Mouse (Mus musculus): ENCODE measurements around the gene Vmn2r25. TPM values are rescaled to one million over a fixed set of nuclear protein-coding genes. Genes with fewer than 3 reads are reported as not detected.
"Not testable (repeated sequence)": the region's sequence is repeated elsewhere in the genome, so short reads cannot be mapped to it uniquely, and the experiment has no call there.

The Vmn2r25 gene
- not detected for total RNA-seq (2021)
- long read RNA-seq, experiment 1: 0 reads
- long read RNA-seq, experiment 2: 0 reads

GRCm38 (mm10) chr6:123853363-123853762 is at the start of gene Vmn2r25:
TSS of gene Vmn2r25 (minus strand) at chr6:123853463.
- DNase-seq (ENCODE audit: low spot score in 2 of 2); intact Hi-C loops (cut with DNase I): not testable (repeated sequence)

- DNase-seq (ENCODE audit: low spot score in 2 of 2): no peak
- intact Hi-C loops (cut with DNase I): no loop called here
Measured at GRCm38 (mm10) chr6:123819951-123820350, 33.3 kb downstream of the Vmn2r25 start.

GRCm38 (mm10) chr6:123810291-123810690 is 43.0 kb downstream of the Vmn2r25 start:
- DNase-seq (ENCODE audit: low spot score in 2 of 2); intact Hi-C loops (cut with DNase I): not testable (repeated sequence)

GRCm38 (mm10) chr6:123793746-123794145 is 59.5 kb downstream of the Vmn2r25 start:
- DNase-seq (ENCODE audit: low spot score in 2 of 2): no peak
- intact Hi-C loops (cut with DNase I): no loop called here

GRCm38 (mm10) chr6:123784857-123785256 is 68.4 kb downstream of the Vmn2r25 start:
- no peak for DNase-seq (ENCODE audit: low spot score in 2 of 2)
- intact Hi-C loops (cut with DNase I): no loop called here

- intact Hi-C loops (cut with DNase I): no loop called here
- no peak for DNase-seq (ENCODE audit: low spot score in 2 of 2)
Measured at GRCm38 (mm10) chr6:123778579-123778978, 74.7 kb downstream of the Vmn2r25 start, which contains the start of gene Vmn2r24. TSS of gene Vmn2r24 (plus strand) at chr6:123778879.

Other genes starting within 250 kb of the Vmn2r25 start
- not detected for gene Vmn2r22, start 202.7 kb downstream of the Vmn2r25 start, total RNA-seq (2021)
- gene Vmn2r23, start 150.8 kb downstream of the Vmn2r25 start, total RNA-seq (2021): not detected
- not detected for gene Vmn2r24, start 74.6 kb downstream of the Vmn2r25 start, total RNA-seq (2021)
- gene Vmn2r26, start 171.1 kb upstream of the Vmn2r25 start, total RNA-seq (2021): not detected

Measured in left cerebral cortex, postnatal 14 days (tissue).